ENCODE assay signal across 23 mouse cellular contexts in genomic region chr9:55789442-55789841, GRCm38 (mm10).
DNase-seq lines count a peak whose midpoint lies in the region; TF ChIP-seq lines count a peak whose summit lies in the region.
"Had no signal": no experiment of that assay in that cellular context is flagged by ENCODE, and none has a peak within 500 bp of the region (broad histone marks: within the 10 kb centered on the region; RNA-seq: fewer than 3 reads in every experiment).

No protein-coding gene starts in this region.

- intact Hi-C loops in gastrocnemius, postnatal 14 days (cut with DNase I; ENCODE audit: low total_unique reads) = no loop called here
- intact Hi-C loops in left cerebral cortex, postnatal 4 days (cut with DNase I) = no loop called here

- H3K36me3 ChIP-seq in CH12.LX (replicated peaks in 1 of 2; ENCODE audit: control insufficient read depth in 1 of 2, insufficient read depth in 1 of 2, low read length in 1 of 2) = no peaks in the 10 kb centered on the region
- no peaks in the 10 kb centered on the region for H3K36me3 ChIP-seq in MEL (ENCODE audit: control insufficient read depth in 1 of 2, insufficient read depth in 2 of 2, low read length in 2 of 2)
- H3K36me3 ChIP-seq: embryonic facial prominence, embryonic 10.5 days; embryonic facial prominence, embryonic 12.5 days; forebrain, embryonic 15.5 days; G1E had no signal

- TF ChIP-seq EP300 in CH12.LX (IDR thresholded peaks at IDR 0.05; ENCODE audit: low read length) (no peak), MEL (IDR thresholded peaks at IDR 0.05; ENCODE audit: low read depth in 1 of 2, low read length in 2 of 2) (no peak)

- H3K4me1 ChIP-seq in CH12.LX (ENCODE audit: control insufficient read depth in 1 of 2, insufficient read depth in 2 of 2) (peaks cover 5 to 6% of the 10 kb centered on the region in 2 experiments), MEL (ENCODE audit: control insufficient read depth in 1 of 2, insufficient read depth in 2 of 2, low read length in 2 of 2) (no peaks in the 10 kb centered on the region)
- H3K4me1 ChIP-seq: embryonic facial prominence, embryonic 10.5 days; embryonic facial prominence, embryonic 12.5 days; forebrain, embryonic 13.5 days; forebrain, embryonic 15.5 days had no signal

- no peak for TF ChIP-seq POLR2A in CH12.LX (IDR thresholded peaks at IDR 0.05; ENCODE audit: low read depth, low read length)
- no peak for TF ChIP-seq POLR2A in MEL (IDR thresholded peaks at IDR 0.05; ENCODE audit: control insufficient read depth in 1 of 2, insufficient read depth in 1 of 2, low read depth in 1 of 2, low read length in 2 of 2, poor library complexity in 1 of 2)

- DNase-seq in CH12.LX (ENCODE audit: extremely low read depth) (peak; percentile 13), ES-CJ7 (ENCODE audit: low read depth, low spot score) (peak; percentile 69), MEL (ENCODE audit: low read depth, low spot score) (peak; percentile 29), WW6 (ENCODE audit: low read depth, low spot score) (peak; percentile 28)
- DNase-seq in right cerebral cortex, postnatal 25 days = no peak
- no peak for DNase-seq in gastrocnemius, postnatal 14 days
- DNase-seq in left cerebral cortex, postnatal 4 days = no peak
- DNase-seq in embryo, embryonic 11 days = no peak
- DNase-seq: adrenal gland, adult 8-10 months; adrenal gland, postnatal 14 days; adrenal gland, postnatal 36 days; B cell, adult 2 months; cerebellum, adult 11-12 months; cerebellum, adult 8-10 months; cerebellum, adult 9-11 months; cerebellum, postnatal 14 days; cerebellum, postnatal 36 days; forebrain, postnatal 0 days had no signal

- dilution Hi-C loops in CH12.LX (cut with MboI; ENCODE audit: extremely low pct_ligation_motif_present, extremely low pct_unique_long_range_greater_than_20kb, low sequenced_read_pairs) = no loop called here

- in situ Hi-C loops in CH12.LX (cut with MboI; ENCODE audit: low pct_ligation_motif_present, low pct_unique_long_range_greater_than_20kb, low sequenced_read_pairs) = no loop called here

- TF ChIP-seq CTCF in CH12.LX (conservative IDR thresholded peaks at IDR 0.05 in 1 of 2, IDR thresholded peaks at IDR 0.05 in 1 of 2; ENCODE audit: low read depth in 2 of 2, low read length in 2 of 2) (no peak), MEL (IDR thresholded peaks at IDR 0.05 in 2 of 3, conservative IDR thresholded peaks at IDR 0.05 in 1 of 3; ENCODE audit: control insufficient read depth in 1 of 3, insufficient read depth in 1 of 3, low read depth in 2 of 3, low read length in 3 of 3, poor library complexity in 1 of 3, severe bottlenecking in 1 of 3) (no peak)

- H3K4me2 ChIP-seq in CH12.LX (ENCODE audit: insufficient read depth, low read depth, poor library complexity, severe bottlenecking) = no peak overlapping the region
- H3K4me2 ChIP-seq: embryonic facial prominence, embryonic 12.5 days; forebrain, embryonic 13.5 days; forebrain, embryonic 15.5 days had no signal

- no peak for TF ChIP-seq RAD21 in CH12.LX (IDR thresholded peaks at IDR 0.05; ENCODE audit: low read depth, low read length)
- no peak for TF ChIP-seq RAD21 in MEL (IDR thresholded peaks at IDR 0.05; ENCODE audit: low read depth, low read length)

- no peaks in the 10 kb centered on the region for H3K79me2 ChIP-seq in CH12.LX (replicated peaks; ENCODE audit: control insufficient read depth, extremely low read depth, insufficient read depth, poor library complexity, severe bottlenecking)
- no peaks in the 10 kb centered on the region for H3K79me2 ChIP-seq in MEL (ENCODE audit: control insufficient read depth, insufficient read depth, low read length, poor library complexity)

- no peak overlapping the region for H3K9ac ChIP-seq in CH12.LX (ENCODE audit: insufficient read depth, low read depth)
- no peak overlapping the region for H3K9ac ChIP-seq in MEL (ENCODE audit: control insufficient read depth, low read depth, low read length, poor library complexity, severe bottlenecking)
- H3K9ac ChIP-seq: embryonic facial prominence, embryonic 12.5 days; forebrain, embryonic 13.5 days; forebrain, embryonic 15.5 days; forebrain, postnatal 0 days had no signal

- no peak overlapping the region for H3K27ac ChIP-seq in CH12.LX (ENCODE audit: insufficient read depth, low read depth)
- no peak overlapping the region for H3K27ac ChIP-seq in MEL (ENCODE audit: control insufficient read depth, low read depth, low read length)
- H3K27ac ChIP-seq: embryonic facial prominence, embryonic 10.5 days; embryonic facial prominence, embryonic 12.5 days; forebrain, embryonic 13.5 days; forebrain, embryonic 15.5 days had no signal

- H3K9me3 ChIP-seq in CH12.LX (replicated peaks; ENCODE audit: low read length) (no peaks in the 10 kb centered on the region), MEL (replicated peaks; ENCODE audit: insufficient read depth, low read length) (no peaks in the 10 kb centered on the region)
- H3K9me3 ChIP-seq: embryonic facial prominence, embryonic 10.5 days; embryonic facial prominence, embryonic 12.5 days; forebrain, embryonic 13.5 days; forebrain, embryonic 15.5 days; G1E had no signal

- H3K27me3 ChIP-seq in CH12.LX (replicated peaks) = no peaks in the 10 kb centered on the region
- H3K27me3 ChIP-seq in MEL (ENCODE audit: control insufficient read depth in 1 of 2, insufficient read depth in 2 of 2, low read length in 2 of 2) = no peaks in the 10 kb centered on the region
- H3K27me3 ChIP-seq: embryonic facial prominence, embryonic 12.5 days; forebrain, embryonic 13.5 days; forebrain, embryonic 15.5 days had no signal

- H3K4me3 ChIP-seq in CH12.LX (replicated peaks in 1 of 3; ENCODE audit: low read depth in 2 of 3, low read length in 2 of 3, poor library complexity in 1 of 3) = no peak overlapping the region
- no peak overlapping the region for H3K4me3 ChIP-seq in MEL (ENCODE audit: control insufficient read depth in 1 of 2, insufficient read depth in 1 of 2, low read depth in 2 of 2, low read length in 2 of 2)
- H3K4me3 ChIP-seq: embryonic facial prominence, embryonic 10.5 days; embryonic facial prominence, embryonic 12.5 days; forebrain, embryonic 13.5 days; forebrain, embryonic 15.5 days had no signal

TF ChIP-seq in CH12.LX, 34 proteins besides CTCF, POLR2A, EP300 and RAD21:
- no peak for TF ChIP-seq RCOR1 (conservative IDR thresholded peaks at IDR 0.05; ENCODE audit: low read depth, low read length)
- TF ChIP-seq SMC3 (IDR thresholded peaks at IDR 0.05; ENCODE audit: low read depth, low read length) = no peak
- TF ChIP-seq PAX5 (IDR thresholded peaks at IDR 0.05; ENCODE audit: low read length) = no peak
- TF ChIP-seq IRF4 (IDR thresholded peaks at IDR 0.05; ENCODE audit: low read depth, low read length) = no peak
- TF ChIP-seq MXI1 (IDR thresholded peaks at IDR 0.05; ENCODE audit: low read depth, low read length) = no peak
- no peak for TF ChIP-seq CHD1 (IDR thresholded peaks at IDR 0.05; ENCODE audit: low read depth, low read length)
- no peak for TF ChIP-seq NRF1 (IDR thresholded peaks at IDR 0.05; ENCODE audit: low read depth, low read length)
- no peak for TF ChIP-seq CHD2 (IDR thresholded peaks at IDR 0.05; ENCODE audit: low read length)
- no peak for TF ChIP-seq TCF12 (IDR thresholded peaks at IDR 0.05; ENCODE audit: low read depth, low read length)
- TF ChIP-seq MAX (IDR thresholded peaks at IDR 0.05; ENCODE audit: low read length) = no peak
- no peak for TF ChIP-seq USF1 (IDR thresholded peaks at IDR 0.05; ENCODE audit: low read depth, low read length)
- TF ChIP-seq ZMIZ1 (IDR thresholded peaks at IDR 0.05; ENCODE audit: low read depth, low read length) = no peak
- no peak for TF ChIP-seq JUND (conservative IDR thresholded peaks at IDR 0.05; ENCODE audit: low read depth, low read length)
- no peak for TF ChIP-seq ZC3H11A (IDR thresholded peaks at IDR 0.05; ENCODE audit: low read depth, low read length)
- no peak for TF ChIP-seq BHLHE40 (IDR thresholded peaks at IDR 0.05; ENCODE audit: low read depth, low read length)
- TF ChIP-seq GABPA (IDR thresholded peaks at IDR 0.05; ENCODE audit: insufficient replicate concordance, low read depth, low read length) = no peak
- no peak for TF ChIP-seq ETS1 (conservative IDR thresholded peaks at IDR 0.05; ENCODE audit: low read depth, low read length)

TF ChIP-seq in MEL, 35 proteins besides CTCF, POLR2A, EP300 and RAD21:
- no peak for TF ChIP-seq ZMIZ1 (IDR thresholded peaks at IDR 0.05; ENCODE audit: low read depth, low read length)
- no peak for TF ChIP-seq ZKSCAN1 (IDR thresholded peaks at IDR 0.05; ENCODE audit: low read depth, low read length)
- no peak for TF ChIP-seq NELFE (IDR thresholded peaks at IDR 0.05; ENCODE audit: low read depth, low read length)

Comparison
In these comparisons a context has a peak if more than half of its experiments do, and no peak if none do; other contexts are left out.
1. DNase-seq: peak in CH12.LX (single experiment), ES-CJ7 (single experiment), MEL (single experiment) and WW6 (single experiment); none in right cerebral cortex, postnatal 25 days (single experiment), gastrocnemius, postnatal 14 days (single experiment), left cerebral cortex, postnatal 4 days (single experiment) and embryo, embryonic 11 days (single experiment).